Mouse (Mus musculus) neural tube, embryonic 13.5 days (tissue): ENCODE results near the gene Fbp2. TPM values are rescaled to one million over a fixed set of nuclear protein-coding genes. Genes with fewer than 3 reads are reported as not detected.

ENCODE experiments used
- ATAC-seq: fragments of 200-750 bp; cut with Nextera tagmentation; 2 replicates; pipeline ENCODE4 v1.8.0; 2017; ENCODE audit warnings: low read depth, mild to moderate bottlenecking, moderate TSS enrichment, moderate library complexity
- H3K27ac ChIP-seq: fragments of 300-500 bp; sonication (generic); replicated peaks from 2 replicates; pipeline ENCODE4 v1.5.1; 2015; ENCODE audit warnings: moderate library complexity, mild to moderate bottlenecking, inconsistent platforms
- H3K27me3 ChIP-seq: fragments of 300-500 bp; sonication (generic); 2 replicates; pipeline ENCODE4 v1.6.1; 2015; ENCODE audit warnings: mild to moderate bottlenecking, inconsistent platforms
- H3K36me3 ChIP-seq: fragments of 300-500 bp; sonication (generic); 2 replicates; pipeline ENCODE4 v1.6.1; 2015; ENCODE audit warnings: mild to moderate bottlenecking, inconsistent platforms
- H3K4me1 ChIP-seq: fragments of 300-500 bp; sonication (generic); replicated peaks from 2 replicates; pipeline ENCODE4 v1.6.1; 2015; ENCODE audit warnings: inconsistent platforms
- H3K4me2 ChIP-seq: fragments of 300-500 bp; sonication (generic); 2 replicates; pipeline ENCODE4 v1.6.1; 2015; ENCODE audit warnings: inconsistent platforms, mild to moderate bottlenecking, moderate library complexity
- H3K4me3 ChIP-seq: fragments of 300-500 bp; sonication (generic); 2 replicates; pipeline ENCODE4 v1.5.1; 2015; ENCODE audit warnings: mild to moderate bottlenecking, inconsistent platforms
- H3K9ac ChIP-seq: fragments of 300-500 bp; sonication (generic); 2 replicates; pipeline ENCODE4 v1.6.1; 2015; ENCODE audit warnings: moderate library complexity, mild to moderate bottlenecking, inconsistent platforms
- H3K9me3 ChIP-seq: fragments of 300-500 bp; sonication (generic); 2 replicates; pipeline ENCODE4 v1.6.1; 2016; ENCODE audit warnings: inconsistent platforms
- WGBS: fragments of 180-500 bp; shearing (Covaris S2); methylation state at CpG from one replicate; pipeline ENCODE4 v1.1.7; 2015; 5-methylcytosine and 5-hydroxymethylcytosine counted together
- polyA plus RNA-seq: library from polyadenylated mRNA; unstranded; fragments of >200 nt; fragmentation: Nextera tagmentation; extraction: Ambion mirVana; gene quantifications from 2 replicates; pipeline ENCODE4 v1.2.1, GENCODE M21; 2015

Fbp2 gene
- polyA plus RNA-seq, result 0.33 and 0.51 TPM in 2 replicates

DNA sequence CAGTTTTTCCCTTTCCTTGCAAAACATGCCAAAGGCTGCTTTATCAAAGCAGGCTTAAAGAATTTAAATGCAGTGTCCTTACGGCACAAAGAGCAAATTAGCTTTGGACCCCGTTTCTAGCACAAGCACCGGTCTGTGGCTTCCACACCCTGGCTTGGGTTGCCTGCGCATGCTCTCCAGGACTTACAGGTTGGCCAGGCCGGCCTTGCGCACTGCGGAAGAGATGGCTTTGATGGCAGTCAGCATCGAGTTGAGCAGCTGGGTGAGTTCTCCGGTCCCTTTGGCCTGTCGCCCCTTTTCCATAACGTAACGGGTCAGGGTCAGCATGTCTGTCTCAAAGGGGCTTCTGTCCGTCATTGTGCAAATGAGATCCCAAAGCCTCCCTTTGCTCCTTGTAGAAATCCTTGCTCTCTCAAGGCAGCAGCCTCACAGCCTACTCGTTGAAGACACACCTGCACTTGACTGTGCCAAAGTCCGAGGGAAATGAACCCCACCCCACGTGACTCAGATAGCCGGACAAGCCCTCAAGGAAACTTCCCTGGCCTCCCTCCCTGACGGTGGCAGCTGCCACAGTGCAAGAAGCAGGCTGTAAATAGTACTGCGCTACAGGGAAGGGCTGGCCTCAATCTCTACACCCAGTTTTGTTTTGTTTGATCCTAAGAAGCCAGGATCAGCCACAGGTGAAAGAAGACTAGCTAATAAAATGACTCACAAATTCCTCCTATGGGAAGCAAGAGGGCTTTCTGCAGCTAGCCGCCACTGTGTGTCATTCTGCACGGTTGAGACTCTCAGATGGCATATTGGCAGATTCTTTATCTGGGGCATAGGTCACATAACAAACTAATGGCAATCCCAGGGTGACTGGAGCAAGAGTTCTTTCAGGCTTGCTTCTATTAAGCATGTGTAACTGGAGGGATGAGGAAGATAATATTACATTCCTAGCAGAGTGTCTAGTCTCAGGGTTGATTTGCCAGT lies at the start of gene Fbp2:
TSS of gene Fbp2 (minus strand) at position 482 of the 975 bp plus-strand sequence.
- Histone ChIP-seq H3K4me2 (no peak within 1 kb of the TSS), H3K36me3 (no peaks in the 10 kb centered on the region), H3K4me1 (no peaks in the 10 kb centered on the region), H3K4me3 (no peak within 1 kb of the TSS), H3K27me3 (no peaks in the 10 kb centered on the region), H3K27ac (no peak within 1 kb of the TSS), H3K9me3 (no peaks in the 10 kb centered on the region), H3K9ac (0 out of 2 replicates have a peak within 1 kb of the TSS, but pooled peaks have one; percentile 34)
- WGBS, result 71% methylated on average over 21 of the region's 21 CpGs
- no peak for ATAC-seq

- no peaks in the 10 kb centered on the region for H3K9me3 ChIP-seq
- H3K27ac ChIP-seq, result peak overlapping the region; percentile 63
- ATAC-seq, result no peak
- no peak overlapping the region for H3K4me3 ChIP-seq
- WGBS, result 61% methylated on average over 14 of the region's 14 CpGs
- peaks cover 18% of the 10 kb centered on the region for H3K4me1 ChIP-seq
- H3K4me2 ChIP-seq, result peak overlapping the region; percentile 35
- H3K9ac ChIP-seq, result no peak overlapping the region
- H3K27me3 ChIP-seq, result no peaks in the 10 kb centered on the region
- no peaks in the 10 kb centered on the region for H3K36me3 ChIP-seq
These were observed 49.4 kb upstream of the Fbp2 start for GRCm38 (mm10) chr13:62907527-62908162.

GRCm38 (mm10) chr13:62901139-62901538 lies 42.9 kb upstream of the Fbp2 start:
- Histone ChIP-seq H3K9ac (no peak overlapping the region), H3K36me3 (no peaks in the 10 kb centered on the region), H3K27ac (no peak overlapping the region), H3K27me3 (no peaks in the 10 kb centered on the region), H3K4me2 (no peak overlapping the region), H3K9me3 (no peaks in the 10 kb centered on the region), H3K4me1 (no peaks in the 10 kb centered on the region), H3K4me3 (no peak overlapping the region)
- ATAC-seq, result no peak

- Histone ChIP-seq H3K4me2 (no peak overlapping the region), H3K27me3 (no peaks in the 10 kb centered on the region), H3K9ac (no peak overlapping the region), H3K27ac (no peak overlapping the region), H3K9me3 (no peaks in the 10 kb centered on the region), H3K4me1 (no peaks in the 10 kb centered on the region), H3K36me3 (no peaks in the 10 kb centered on the region), H3K4me3 (no peak overlapping the region)
- no peak for ATAC-seq
- WGBS, result 86% methylated on average over 4 of the region's 4 CpGs
These were observed 39.9 kb upstream of the Fbp2 start for GRCm38 (mm10) chr13:62897927-62898646.

GRCm38 (mm10) chr13:62893044-62893842 lies 35.0 kb upstream of the Fbp2 start:
- Histone ChIP-seq H3K4me1 (peaks cover under 1% of the 10 kb centered on the region; the same call in 1 of the 2 replicates), H3K4me2 (no peak overlapping the region), H3K27me3 (peaks cover 24% of the 10 kb centered on the region), H3K4me3 (no peak overlapping the region), H3K9me3 (no peaks in the 10 kb centered on the region), H3K27ac (no peak overlapping the region), H3K36me3 (no peaks in the 10 kb centered on the region), H3K9ac (no peak overlapping the region)
- ATAC-seq, result no peak
- 87% methylated on average over 9 of the region's 9 CpGs for WGBS

GRCm38 (mm10) chr13:62889311-62889710 lies 31.1 kb upstream of the Fbp2 start:
- Histone ChIP-seq H3K27me3 (peaks cover 47% of the 10 kb centered on the region), H3K9me3 (no peaks in the 10 kb centered on the region), H3K4me3 (no peak overlapping the region), H3K4me2 (no peak overlapping the region), H3K27ac (no peak overlapping the region), H3K9ac (no peak overlapping the region), H3K4me1 (peaks cover 9% of the 10 kb centered on the region), H3K36me3 (no peaks in the 10 kb centered on the region)
- ATAC-seq, result no peak
- 97% methylated on average over 2 of the region's 2 CpGs for WGBS

GRCm38 (mm10) chr13:62887712-62888441 lies 29.7 kb upstream of the Fbp2 start, which contains the start of gene Fbp1:
TSS of gene Fbp1 (minus strand) at chr13:62888282.
- peak; percentile 32; the same call in 1 of the 2 replicates for ATAC-seq
- Histone ChIP-seq H3K4me2 (peak within 1 kb of the TSS; percentile 50), H3K9me3 (no peaks in the 10 kb centered on the region), H3K27ac (no peak within 1 kb of the TSS), H3K4me3 (peak within 1 kb of the TSS; percentile 25), H3K9ac (peak within 1 kb of the TSS; percentile 42; the same call in 1 of the 2 replicates), H3K36me3 (no peaks in the 10 kb centered on the region), H3K27me3 (peaks cover 47% of the 10 kb centered on the region), H3K4me1 (peaks cover 9% of the 10 kb centered on the region)
- 5% methylated on average over 28 of the region's 29 CpGs for WGBS

- H3K9ac ChIP-seq, result no peak overlapping the region
- no peak overlapping the region for H3K4me3 ChIP-seq
- ATAC-seq, result no peak
- 85% methylated on average over 3 of the region's 3 CpGs for WGBS
- no peaks in the 10 kb centered on the region for H3K36me3 ChIP-seq
- H3K4me2 ChIP-seq, result no peak overlapping the region
- H3K27me3 ChIP-seq, result peaks cover 36% of the 10 kb centered on the region
- H3K4me1 ChIP-seq, result peaks cover 15% of the 10 kb centered on the region
- H3K9me3 ChIP-seq, result no peaks in the 10 kb centered on the region
- no peak overlapping the region for H3K27ac ChIP-seq
These were observed 26.3 kb upstream of the Fbp2 start for GRCm38 (mm10) chr13:62884536-62884935.

DNA sequence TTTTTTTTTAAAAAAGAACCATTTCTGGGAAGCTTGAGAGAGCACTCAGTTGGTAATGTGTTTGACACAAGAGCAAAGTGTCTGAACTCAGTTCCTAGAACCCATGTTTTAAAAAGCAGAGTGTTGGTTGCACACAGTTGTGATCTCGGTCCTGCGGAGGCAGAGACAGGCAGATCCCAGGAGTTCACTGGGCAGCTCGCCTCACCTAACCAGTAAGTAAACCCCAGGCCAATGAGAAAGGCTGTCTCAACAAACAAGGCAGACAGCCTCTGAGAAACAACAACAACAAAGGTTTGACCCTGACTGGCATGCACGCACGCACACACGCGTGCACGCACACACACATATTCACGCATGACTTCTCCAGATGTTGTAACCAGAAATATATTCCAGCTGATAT lies 25.7 kb upstream of the Fbp2 start:
- no peak overlapping the region for H3K9ac ChIP-seq
- no peaks in the 10 kb centered on the region for H3K9me3 ChIP-seq
- 90% methylated on average over 9 of the region's 9 CpGs for WGBS
- H3K4me3 ChIP-seq, result no peak overlapping the region
- no peaks in the 10 kb centered on the region for H3K36me3 ChIP-seq
- ATAC-seq, result no peak
- peaks cover 17% of the 10 kb centered on the region for H3K4me1 ChIP-seq
- H3K27ac ChIP-seq, result no peak overlapping the region
- H3K4me2 ChIP-seq, result no peak overlapping the region
- H3K27me3 ChIP-seq, result peaks cover 30% of the 10 kb centered on the region

DNA sequence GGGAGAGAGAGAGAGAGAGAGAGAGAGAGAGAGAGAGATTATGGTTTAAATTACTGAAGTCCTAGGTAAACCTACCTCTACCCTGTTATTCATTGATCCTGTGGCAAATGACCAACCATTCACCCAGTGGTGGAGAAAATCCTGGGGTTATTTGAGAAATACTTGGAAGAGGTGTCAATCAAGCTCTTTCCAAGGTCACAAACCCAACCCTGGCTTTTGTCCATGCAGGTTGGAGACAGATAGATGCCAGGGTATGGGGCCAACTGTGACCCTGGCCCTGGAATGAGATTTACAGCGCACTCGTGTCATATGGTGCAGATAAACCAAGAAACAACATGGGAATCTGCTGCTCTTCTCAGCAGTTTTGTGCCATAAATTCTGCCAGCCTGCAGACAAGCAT lies 25.2 kb upstream of the Fbp2 start:
- 70% methylated on average over 2 of the region's 2 CpGs for WGBS
- Histone ChIP-seq H3K4me1 (peaks cover 17% of the 10 kb centered on the region), H3K4me2 (no peak overlapping the region)

DNA sequence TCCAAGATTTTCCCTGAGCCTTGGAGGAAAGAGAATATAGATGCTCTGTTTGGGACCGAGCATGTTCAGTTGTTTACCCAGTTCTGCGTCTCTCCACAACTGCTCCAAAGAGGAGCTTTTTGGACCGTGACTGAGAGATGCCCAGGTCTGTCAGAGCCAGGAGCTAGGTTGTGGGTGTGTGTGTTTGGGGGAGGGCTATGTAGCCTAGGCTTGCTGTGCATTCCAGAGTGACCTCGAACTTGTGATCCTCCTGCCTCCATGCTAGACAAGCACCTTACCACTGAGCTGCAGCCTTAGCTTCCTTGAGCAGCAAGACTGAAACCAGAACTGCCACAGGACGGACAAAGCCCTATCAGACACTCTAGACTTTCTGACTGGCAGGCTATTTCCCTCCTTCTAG lies 24.6 kb upstream of the Fbp2 start:
- ATAC-seq, result no peak
- Histone ChIP-seq H3K27ac (no peak overlapping the region), H3K4me1 (peaks cover 13% of the 10 kb centered on the region), H3K27me3 (peaks cover 19% of the 10 kb centered on the region), H3K4me2 (no peak overlapping the region), H3K36me3 (no peaks in the 10 kb centered on the region), H3K9ac (no peak overlapping the region), H3K9me3 (no peaks in the 10 kb centered on the region), H3K4me3 (no peak overlapping the region)
- WGBS, result 92% methylated on average over 5 of the region's 5 CpGs

More for the DNA sequence above, 25.2 kb upstream of the Fbp2 start:
- Histone ChIP-seq H3K36me3 (no peaks in the 10 kb centered on the region), H3K4me3 (no peak overlapping the region), H3K27me3 (peaks cover 25% of the 10 kb centered on the region), H3K9me3 (no peaks in the 10 kb centered on the region), H3K9ac (no peak overlapping the region), H3K27ac (no peak overlapping the region)
- ATAC-seq, result no peak
